Mouse (Mus musculus): ENCODE measurements at regions not wholly inside any gene's neighbourhood (a gene's known extent, or its start where the extent isn't known, plus 50 kb on each side); places are given as distances from the start of the nearest gene placed in this dataset.

- Histone ChIP-seq H3K4me3 (replicated peaks; ENCODE audit: extremely low read depth, low read depth, low read length) (no peak overlapping the region), H3K4me1 (ENCODE audit: control insufficient read depth, insufficient read depth, low read length) (no peaks in the 10 kb centered on the region)
- 70% methylated on average over 9 of the region's 9 CpGs for WGBS
- TF ChIP-seq POLR2A (IDR thresholded peaks at IDR 0.05; ENCODE audit: borderline replicate concordance, extremely low read depth, low read depth, low read length), result no peak
- no peak for TF ChIP-seq CTCF (IDR thresholded peaks at IDR 0.05; ENCODE audit: insufficient read depth, low read length)
- DNase-seq, result no peak
Measured at GRCm38 (mm10) chr2:178593743-178594142, 163.4 kb downstream of the Cdh26 start.

GRCm38 (mm10) chr2:178594177-178594576 is 163.8 kb downstream of the Cdh26 start:
- DNase-seq, result no peak
- Histone ChIP-seq H3K4me1 (ENCODE audit: control insufficient read depth, insufficient read depth, low read length) (no peaks in the 10 kb centered on the region), H3K4me3 (replicated peaks; ENCODE audit: extremely low read depth, low read depth, low read length) (no peak overlapping the region)
- 17% methylated on average over 6 of the region's 6 CpGs for WGBS
- TF ChIP-seq POLR2A (IDR thresholded peaks at IDR 0.05; ENCODE audit: borderline replicate concordance, extremely low read depth, low read depth, low read length), result no peak
- TF ChIP-seq CTCF (IDR thresholded peaks at IDR 0.05; ENCODE audit: insufficient read depth, low read length), result no peak

- no peak for DNase-seq
- H3K4me3 ChIP-seq (replicated peaks; ENCODE audit: extremely low read depth, low read depth, low read length), result no peak overlapping the region
- TF ChIP-seq CTCF (IDR thresholded peaks at IDR 0.05; ENCODE audit: insufficient read depth, low read length), result no peak
- TF ChIP-seq POLR2A (IDR thresholded peaks at IDR 0.05; ENCODE audit: borderline replicate concordance, extremely low read depth, low read depth, low read length), result no peak
- 30% methylated on average over 16 of the region's 16 CpGs for WGBS
- H3K4me1 ChIP-seq (ENCODE audit: control insufficient read depth, insufficient read depth, low read length), result no peaks in the 10 kb centered on the region
Measured at GRCm38 (mm10) chr2:178596312-178597083, 166.2 kb downstream of the Cdh26 start.

- Histone ChIP-seq H3K4me3 (replicated peaks; ENCODE audit: extremely low read depth, low read depth, low read length) (no peak overlapping the region), H3K4me1 (ENCODE audit: control insufficient read depth, insufficient read depth, low read length) (no peaks in the 10 kb centered on the region)
- TF ChIP-seq CTCF (IDR thresholded peaks at IDR 0.05; ENCODE audit: insufficient read depth, low read length) (no peak), POLR2A (IDR thresholded peaks at IDR 0.05; ENCODE audit: borderline replicate concordance, extremely low read depth, low read depth, low read length) (no peak)
- DNase-seq, result no peak
- 31% methylated on average over 7 of the region's 7 CpGs for WGBS
Measured at GRCm38 (mm10) chr2:178597084-178597470, 166.7 kb downstream of the Cdh26 start.

GRCm38 (mm10) chr2:178598371-178598770 is 168.0 kb downstream of the Cdh26 start:
- H3K4me3 ChIP-seq (replicated peaks; ENCODE audit: extremely low read depth, low read depth, low read length), result no peak overlapping the region
- TF ChIP-seq CTCF (IDR thresholded peaks at IDR 0.05; ENCODE audit: insufficient read depth, low read length) (no peak), POLR2A (IDR thresholded peaks at IDR 0.05; ENCODE audit: borderline replicate concordance, extremely low read depth, low read depth, low read length) (no peak)
- H3K4me1 ChIP-seq (ENCODE audit: control insufficient read depth, insufficient read depth, low read length), result no peaks in the 10 kb centered on the region
- 96% methylated on average over 5 of the region's 5 CpGs for WGBS
- DNase-seq, result no peak

- Histone ChIP-seq H3K4me1 (ENCODE audit: control insufficient read depth, insufficient read depth, low read length) (no peaks in the 10 kb centered on the region), H3K4me3 (replicated peaks; ENCODE audit: extremely low read depth, low read depth, low read length) (no peak overlapping the region)
- DNase-seq, result no peak
- WGBS, result 93% methylated on average over 3 of the region's 3 CpGs
- TF ChIP-seq CTCF (IDR thresholded peaks at IDR 0.05; ENCODE audit: insufficient read depth, low read length) (no peak), POLR2A (IDR thresholded peaks at IDR 0.05; ENCODE audit: borderline replicate concordance, extremely low read depth, low read depth, low read length) (no peak)
Measured at GRCm38 (mm10) chr2:178598836-178599235, 168.5 kb downstream of the Cdh26 start.

GRCm38 (mm10) chr2:178603443-178603842 is 173.1 kb downstream of the Cdh26 start:
- WGBS, result 72% methylated on average over 2 of the region's 2 CpGs
- DNase-seq, result no peak
- TF ChIP-seq CTCF (IDR thresholded peaks at IDR 0.05; ENCODE audit: insufficient read depth, low read length) (no peak), POLR2A (IDR thresholded peaks at IDR 0.05; ENCODE audit: borderline replicate concordance, extremely low read depth, low read depth, low read length) (no peak)

GRCm38 (mm10) chr2:178606733-178607132 is 176.4 kb downstream of the Cdh26 start:
- no peak for TF ChIP-seq CTCF (IDR thresholded peaks at IDR 0.05; ENCODE audit: insufficient read depth, low read length)
- TF ChIP-seq POLR2A (IDR thresholded peaks at IDR 0.05; ENCODE audit: borderline replicate concordance, extremely low read depth, low read depth, low read length), result no peak
- Histone ChIP-seq H3K4me3 (replicated peaks; ENCODE audit: extremely low read depth, low read depth, low read length) (no peak overlapping the region), H3K4me1 (ENCODE audit: control insufficient read depth, insufficient read depth, low read length) (peaks cover 3% of the 10 kb centered on the region; the same call in 1 of the 2 replicates)
- WGBS, result 44% methylated on average over 4 of the region's 4 CpGs
- DNase-seq, result no peak

More at GRCm38 (mm10) chr2:178603443-178603842, 173.1 kb downstream of the Cdh26 start:
- Histone ChIP-seq H3K4me3 (replicated peaks; ENCODE audit: extremely low read depth, low read depth, low read length) (no peak overlapping the region), H3K4me1 (ENCODE audit: control insufficient read depth, insufficient read depth, low read length) (peaks cover 3% of the 10 kb centered on the region; the same call in 1 of the 2 replicates)

- H3K4me3 ChIP-seq (replicated peaks; ENCODE audit: extremely low read depth, low read depth, low read length), result no peak overlapping the region
- 55% methylated on average over 18 of the region's 18 CpGs for WGBS
- TF ChIP-seq POLR2A (IDR thresholded peaks at IDR 0.05; ENCODE audit: borderline replicate concordance, extremely low read depth, low read depth, low read length) (no peak), CTCF (IDR thresholded peaks at IDR 0.05; ENCODE audit: insufficient read depth, low read length) (no peak)
- H3K4me1 ChIP-seq (ENCODE audit: control insufficient read depth, insufficient read depth, low read length), result peaks cover 3% of the 10 kb centered on the region; the same call in 1 of the 2 replicates
- no peak for DNase-seq
Measured at GRCm38 (mm10) chr2:178610211-178610975, 180.1 kb downstream of the Cdh26 start.
